Mouse (Mus musculus) urinary bladder, postnatal 14 days (tissue): ENCODE measurements at regions not wholly inside any gene's neighbourhood (a gene's known extent, or its start where the extent isn't known, plus 50 kb on each side); places are given as distances from the start of the nearest gene placed in this dataset.

Source experiments
- DNase-seq: peaks from one replicate; pipeline ENCODE4 v3.0.0; 2021; ENCODE audit warnings: low spot score

GRCm38 (mm10) chr15:62413694-62414093 lies 1431.3 kb downstream of the Gsdmc2 start:
- no peak for DNase-seq

- no peak for DNase-seq
Measured at GRCm38 (mm10) chr15:62402142-62402541, 1442.8 kb downstream of the Gsdmc2 start.

DNA sequence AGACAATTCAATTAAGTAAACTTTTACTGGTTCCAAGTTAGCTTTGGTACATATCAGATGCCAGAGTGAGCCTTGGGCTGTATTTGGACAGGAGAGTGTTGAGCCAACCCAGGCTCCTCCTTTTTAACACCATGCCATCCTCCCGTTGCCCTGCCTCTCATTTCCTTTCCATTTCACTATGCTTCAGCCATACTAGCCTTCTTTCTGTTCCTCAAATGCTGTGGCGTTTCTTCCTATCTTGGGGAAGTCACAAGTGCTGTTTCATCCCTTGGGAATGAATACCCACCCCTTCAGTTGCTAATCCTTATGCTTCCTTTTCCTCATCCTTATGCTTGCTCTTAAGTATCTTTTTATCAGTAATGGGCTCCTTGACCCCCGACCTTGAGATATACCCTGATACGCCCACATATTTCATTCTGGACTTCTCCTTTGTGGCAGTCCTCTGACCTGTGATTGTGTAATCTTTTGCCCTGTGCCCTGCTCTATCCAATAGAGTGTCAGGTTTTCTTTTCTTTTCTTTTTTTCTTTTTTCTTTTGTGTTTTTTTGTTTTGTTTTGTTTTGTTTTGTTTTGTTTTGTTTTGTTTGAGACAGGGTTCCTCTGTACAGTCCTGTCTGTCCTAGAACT lies 1443.9 kb downstream of the Gsdmc2 start:
- no peak for DNase-seq

GRCm38 (mm10) chr15:62399381-62399780 lies 1445.6 kb downstream of the Gsdmc2 start:
- no peak for DNase-seq

- peak; percentile 11 for DNase-seq
Measured at GRCm38 (mm10) chr15:62397009-62397408, 1448.0 kb downstream of the Gsdmc2 start.

- no peak for DNase-seq
Measured at GRCm38 (mm10) chr15:62395377-62395776, 1449.6 kb downstream of the Gsdmc2 start.

DNA sequence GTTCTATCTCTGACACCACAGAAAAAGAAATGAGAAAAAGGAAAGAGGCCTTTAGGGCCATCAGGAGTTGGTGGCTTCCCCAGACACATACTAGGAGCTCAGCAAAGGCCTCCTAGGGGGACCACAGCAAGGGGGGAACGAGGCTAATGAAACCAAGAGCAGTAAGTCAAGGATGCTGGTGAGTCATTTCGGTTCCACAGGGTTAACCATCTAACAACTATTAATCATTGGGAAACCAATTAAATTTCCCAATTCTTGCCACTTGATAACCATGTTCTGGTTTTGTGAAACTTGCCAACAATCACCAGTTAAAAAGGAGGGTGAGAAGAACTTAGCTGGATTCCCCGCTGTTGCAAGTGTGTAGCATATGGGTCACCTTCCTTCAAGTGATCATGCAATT lies 1451.6 kb downstream of the Gsdmc2 start:
- DNase-seq: no peak

GRCm38 (mm10) chr15:62392839-62393238 lies 1452.1 kb downstream of the Gsdmc2 start:
- no peak for DNase-seq

- DNase-seq: no peak
Measured at GRCm38 (mm10) chr15:62392381-62392780, 1452.6 kb downstream of the Gsdmc2 start.

DNA sequence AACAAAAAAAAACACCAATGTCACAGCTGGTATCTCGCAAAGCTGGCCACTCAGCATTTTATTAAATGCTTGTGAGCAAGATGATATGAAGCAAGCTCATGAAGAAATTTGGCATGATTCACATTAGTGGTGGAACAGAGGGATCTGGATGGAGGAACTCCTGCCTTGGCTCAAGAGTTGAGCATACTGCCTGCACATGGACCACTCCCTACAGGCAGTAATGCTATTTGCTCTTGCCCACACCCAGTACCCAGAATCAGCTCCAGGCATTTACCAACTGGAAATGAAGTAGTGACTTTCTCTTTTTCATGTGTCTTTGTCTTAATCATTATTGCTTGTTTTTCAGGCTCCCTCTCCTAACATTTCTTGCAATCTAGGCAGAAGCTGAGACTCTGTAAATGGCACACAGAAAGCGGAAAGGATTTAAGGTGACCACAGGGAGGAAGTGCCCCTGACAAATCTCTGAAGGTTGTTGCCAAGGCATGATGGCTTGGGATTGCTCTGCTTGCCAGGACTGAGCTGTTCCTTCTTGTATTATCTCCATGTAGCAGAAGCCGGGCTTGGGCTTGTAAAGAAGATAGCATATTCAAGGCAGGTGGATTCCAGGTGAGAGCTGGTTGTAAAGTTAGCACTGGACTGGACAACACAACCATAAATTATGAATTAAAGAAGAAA lies 1455.4 kb downstream of the Gsdmc2 start:
- no peak for DNase-seq

- no peak for DNase-seq
Measured at GRCm38 (mm10) chr15:62382233-62382632, 1459.4 kb upstream of the A1bg start.

- no peak for DNase-seq
Measured at GRCm38 (mm10) chr15:62374641-62375040, 1451.8 kb upstream of the A1bg start.

DNA sequence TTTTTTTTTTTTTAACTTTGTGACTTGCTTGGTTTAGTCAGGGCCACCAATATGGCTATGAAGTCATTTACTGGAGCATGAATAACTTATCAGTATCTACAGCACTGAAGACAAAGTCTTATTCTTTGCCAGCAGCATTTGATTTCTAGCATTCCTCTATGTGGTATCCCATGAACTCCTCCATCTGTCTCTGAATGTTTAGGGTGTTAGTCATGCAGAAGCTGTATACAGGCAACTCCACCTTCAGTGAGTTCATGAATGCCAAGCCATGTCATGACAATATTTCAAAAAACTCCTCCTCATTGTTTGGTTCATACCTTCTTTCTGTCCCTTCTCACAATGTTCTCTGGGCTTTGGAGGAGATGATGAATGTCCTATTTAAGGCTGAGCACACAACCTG lies 1438.4 kb upstream of the A1bg start:
- DNase-seq: no peak

DNA sequence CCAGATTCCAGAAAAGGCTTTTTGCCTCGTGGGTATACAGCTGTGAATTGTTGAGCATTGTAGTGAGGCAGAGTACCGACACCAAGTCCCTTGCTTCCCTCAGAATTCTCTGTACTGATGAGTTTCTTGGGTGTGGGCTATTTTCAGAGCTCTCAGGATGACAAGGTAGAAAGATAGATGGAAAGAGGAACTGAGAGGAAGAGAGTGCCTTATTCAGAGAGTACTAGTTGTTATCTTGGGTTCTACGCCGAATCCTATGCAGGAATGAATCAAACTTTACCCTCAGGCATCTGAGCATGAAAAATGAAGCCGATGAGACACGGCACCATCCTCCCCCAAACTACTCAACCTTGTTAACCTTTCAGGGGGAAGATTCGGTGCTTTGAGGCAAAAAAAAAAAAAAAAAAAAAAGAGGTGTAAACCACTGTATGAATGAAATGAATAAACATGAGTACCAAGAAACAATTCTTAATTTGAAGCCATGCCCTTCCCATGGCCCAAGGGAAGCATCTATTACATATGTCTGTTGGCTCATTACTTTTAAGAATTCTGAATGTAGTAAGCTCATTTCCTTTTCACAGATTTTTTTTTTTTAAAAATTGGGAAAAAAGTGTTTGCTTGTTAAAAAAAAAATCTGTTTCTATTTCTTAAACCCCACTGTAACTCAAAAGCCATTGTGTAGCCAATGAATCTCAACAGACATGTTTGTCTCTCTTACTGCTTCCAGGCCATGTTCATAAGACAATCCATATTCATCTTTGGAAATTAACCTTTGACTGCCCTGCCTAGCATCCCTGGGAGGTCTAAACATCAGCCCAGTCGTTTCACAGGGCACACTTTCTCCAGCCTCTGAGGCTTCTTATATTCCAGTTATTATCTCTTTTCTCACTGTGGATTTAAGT lies 1435.8 kb upstream of the A1bg start:
- no peak for DNase-seq

DNA sequence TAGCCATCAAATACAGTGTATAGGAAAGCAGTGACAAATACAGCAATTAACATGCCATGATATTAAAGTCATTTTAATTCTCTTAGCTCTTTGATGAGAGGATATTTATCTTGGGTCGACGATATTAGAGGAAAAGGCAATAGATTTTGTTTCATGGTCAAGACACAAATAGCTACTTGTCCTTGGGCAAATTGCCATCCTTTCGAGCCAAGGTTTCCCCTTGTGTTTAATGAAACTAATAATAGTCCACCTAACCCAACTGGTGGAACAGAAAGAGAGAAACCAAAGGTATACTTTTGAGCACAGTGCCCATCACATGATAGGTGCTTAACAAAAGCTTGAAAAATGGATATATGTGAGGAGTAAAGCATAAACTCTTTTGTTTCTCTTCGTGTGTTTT lies 1431.0 kb upstream of the A1bg start:
- no peak for DNase-seq

DNA sequence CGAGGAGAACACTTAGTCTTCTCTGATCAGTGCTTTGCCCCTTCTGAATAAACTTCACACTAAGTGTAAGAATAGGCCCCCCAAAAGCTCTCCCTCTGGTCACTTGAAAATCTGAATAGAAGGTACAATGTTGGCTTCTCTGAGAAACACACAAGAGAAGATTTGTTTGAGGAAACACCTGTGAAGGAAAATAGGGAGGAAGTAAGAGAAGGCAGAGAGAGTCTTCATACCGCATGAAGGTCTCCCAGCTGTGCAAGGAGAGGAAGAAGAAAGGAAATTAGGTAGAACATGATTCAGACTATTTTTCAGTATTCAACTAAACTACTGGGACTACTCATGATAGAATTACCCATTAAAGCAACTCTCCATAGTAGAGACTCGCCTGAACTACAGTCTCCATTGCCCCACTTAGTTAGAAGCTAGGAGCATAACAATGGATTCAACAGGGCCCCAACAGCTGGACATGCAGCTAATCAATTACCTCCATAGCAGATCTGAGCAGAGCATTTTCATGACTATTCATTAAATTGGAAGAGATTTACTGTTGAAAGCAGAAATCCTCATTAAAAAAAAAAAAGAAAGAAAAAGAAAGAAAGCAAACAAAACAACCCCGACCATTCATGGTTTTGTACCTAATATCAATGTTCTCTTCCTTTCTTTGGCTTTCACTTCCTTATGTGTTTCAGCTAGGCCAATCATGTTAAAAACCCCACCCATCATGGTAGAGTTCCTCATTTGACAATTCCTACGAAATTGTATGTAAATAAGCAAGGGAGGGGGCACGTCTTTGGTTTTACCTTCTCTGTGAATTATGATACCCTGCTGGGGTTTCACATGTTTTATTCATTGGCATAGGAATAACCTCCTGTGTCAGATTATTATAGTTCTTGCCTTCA lies 1428.3 kb upstream of the A1bg start:
- DNase-seq: no peak

DNA sequence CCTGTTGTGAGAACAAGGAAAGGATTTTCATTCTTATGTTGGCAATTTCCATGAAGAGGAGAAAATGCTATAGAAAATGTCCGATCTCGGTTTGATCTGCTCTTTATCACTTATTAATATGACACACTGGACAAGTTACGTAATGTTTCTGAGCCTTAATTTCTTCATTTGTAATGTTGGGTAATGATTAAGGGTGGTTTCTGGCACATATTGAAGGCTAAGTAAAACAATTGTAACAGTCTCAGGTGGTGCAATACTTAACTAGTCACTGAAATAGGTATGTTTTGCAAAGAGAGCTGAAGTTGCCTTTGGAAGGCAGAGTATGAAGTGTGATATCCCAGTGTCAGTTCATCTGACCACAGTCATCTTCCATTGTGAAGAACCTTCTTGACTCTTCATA lies 1427.2 kb upstream of the A1bg start:
- DNase-seq: no peak

DNA sequence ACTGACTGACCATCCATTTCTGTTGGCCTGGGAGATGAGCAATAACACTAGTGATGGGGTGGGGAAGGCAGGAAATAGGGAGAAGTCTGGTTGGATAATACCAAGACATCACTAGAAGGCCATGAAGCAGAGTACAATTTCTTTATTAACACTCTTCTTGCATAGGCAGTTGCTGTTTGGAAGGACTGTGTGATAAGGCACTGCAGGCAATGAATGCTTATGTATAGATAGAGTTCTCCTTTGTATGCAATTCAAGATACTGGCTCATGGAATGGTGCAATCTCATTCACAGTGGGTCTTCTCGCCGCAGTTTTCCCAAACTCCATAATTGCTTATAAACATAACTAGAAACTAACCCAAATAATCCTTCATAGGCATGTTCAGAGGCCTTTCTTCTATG lies 1426.1 kb upstream of the A1bg start:
- no peak for DNase-seq

- no peak for DNase-seq
Measured at GRCm38 (mm10) chr15:62347697-62348096, 1424.9 kb upstream of the A1bg start.

- no peak for DNase-seq
Measured at GRCm38 (mm10) chr15:62345893-62346292, 1423.1 kb upstream of the A1bg start.

- no peak for DNase-seq
Measured at GRCm38 (mm10) chr15:62336454-62337284, 1413.9 kb upstream of the A1bg start.
